Mouse (Mus musculus): Measurements from ENCODE around the gene B3glct. TPM values are rescaled to one million over a fixed set of nuclear protein-coding genes. Genes with fewer than 3 reads are reported as not detected.

Gene B3glct
- polyA plus RNA-seq, 1 experiment from 2014 or later, result 15.9 TPM

- H3K27ac ChIP-seq, result peak overlapping the region; percentile 6; the same call in 1 of the 2 replicates
- no peaks in the 10 kb centered on the region for H3K9me3 ChIP-seq (ENCODE audit: control insufficient read depth, low read length)
- peaks cover 5% of the 10 kb centered on the region; the same call in 1 of the 2 replicates for H3K4me1 ChIP-seq (replicated peaks; ENCODE audit: control insufficient read depth, insufficient read depth, low read length)
- no peak overlapping the region for H3K9ac ChIP-seq
- whole genome bisulfite sequencing, result 61% methylated on average over 8 of the region's 8 CpGs
- no peak overlapping the region for H3K4me2 ChIP-seq (replicated peaks)
- DNase-seq (ENCODE audit: low spot score) (peak; percentile 55), ATAC-seq (ENCODE audit: low FRiP score) (peak; percentile 39)
- H3K36me3 ChIP-seq (replicated peaks; ENCODE audit: control insufficient read depth, insufficient read depth), result no peaks in the 10 kb centered on the region
- H3K4me3 ChIP-seq (replicated peaks; ENCODE audit: low read length), result no peak overlapping the region
- no peaks in the 10 kb centered on the region for H3K27me3 ChIP-seq (ENCODE audit: control insufficient read depth, insufficient read depth, low read length)
Observed at GRCm38 (mm10) chr5:149647367-149648115, 30.5 kb upstream of the B3glct start.

DNA sequence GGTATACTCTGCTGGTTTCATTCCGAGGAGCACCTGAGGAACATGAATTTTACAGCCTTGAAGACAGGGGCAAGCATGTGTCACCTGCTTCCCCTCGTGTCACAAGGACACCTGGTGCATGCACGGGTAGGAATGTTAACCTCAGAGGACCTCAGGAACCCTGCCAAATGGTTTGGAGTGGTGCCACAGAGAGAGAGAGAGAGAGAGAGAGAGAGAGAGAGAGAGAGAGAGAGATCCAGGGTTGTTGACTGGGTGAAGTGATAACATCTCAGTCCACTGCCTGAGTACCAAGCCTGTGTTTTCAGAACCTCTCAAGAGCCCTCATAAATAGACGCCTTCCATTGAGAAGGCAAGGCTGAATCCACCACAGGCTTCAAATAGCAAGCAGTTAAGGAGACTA, 29.8 kb upstream of the B3glct start:
- peaks cover 5% of the 10 kb centered on the region; the same call in 1 of the 2 replicates for H3K4me1 ChIP-seq (replicated peaks; ENCODE audit: control insufficient read depth, insufficient read depth, low read length)
- no peaks in the 10 kb centered on the region for H3K27me3 ChIP-seq (ENCODE audit: control insufficient read depth, insufficient read depth, low read length)
- no peak overlapping the region for H3K4me2 ChIP-seq (replicated peaks)
- no peak overlapping the region for H3K4me3 ChIP-seq (replicated peaks; ENCODE audit: low read length)
- ATAC-seq (ENCODE audit: low FRiP score) (no peak), DNase-seq (ENCODE audit: low spot score) (no peak)
- H3K9me3 ChIP-seq (ENCODE audit: control insufficient read depth, low read length), result no peaks in the 10 kb centered on the region
- no peak overlapping the region for H3K9ac ChIP-seq
- H3K27ac ChIP-seq, result peak overlapping the region; percentile 6; the same call in 1 of the 2 replicates
- H3K36me3 ChIP-seq (replicated peaks; ENCODE audit: control insufficient read depth, insufficient read depth), result no peaks in the 10 kb centered on the region
- 66% methylated on average over 4 of the region's 4 CpGs for WGBS

- no peaks in the 10 kb centered on the region for H3K27me3 ChIP-seq (ENCODE audit: control insufficient read depth, insufficient read depth, low read length)
- H3K4me1 ChIP-seq (replicated peaks; ENCODE audit: control insufficient read depth, insufficient read depth, low read length), result peaks cover 5% of the 10 kb centered on the region; the same call in 1 of the 2 replicates
- WGBS, result 81% methylated on average over 6 of the region's 6 CpGs
- H3K27ac ChIP-seq, result no peak overlapping the region
- H3K36me3 ChIP-seq (replicated peaks; ENCODE audit: control insufficient read depth, insufficient read depth), result no peaks in the 10 kb centered on the region
- no peak overlapping the region for H3K4me2 ChIP-seq (replicated peaks)
- no peaks in the 10 kb centered on the region for H3K9me3 ChIP-seq (ENCODE audit: control insufficient read depth, low read length)
- DNase-seq (ENCODE audit: low spot score), result no peak
- H3K9ac ChIP-seq, result no peak overlapping the region
- no peak for ATAC-seq (ENCODE audit: low FRiP score)
- H3K4me3 ChIP-seq (replicated peaks; ENCODE audit: low read length), result no peak overlapping the region
Observed at GRCm38 (mm10) chr5:149648895-149649406, 29.1 kb upstream of the B3glct start.

DNA sequence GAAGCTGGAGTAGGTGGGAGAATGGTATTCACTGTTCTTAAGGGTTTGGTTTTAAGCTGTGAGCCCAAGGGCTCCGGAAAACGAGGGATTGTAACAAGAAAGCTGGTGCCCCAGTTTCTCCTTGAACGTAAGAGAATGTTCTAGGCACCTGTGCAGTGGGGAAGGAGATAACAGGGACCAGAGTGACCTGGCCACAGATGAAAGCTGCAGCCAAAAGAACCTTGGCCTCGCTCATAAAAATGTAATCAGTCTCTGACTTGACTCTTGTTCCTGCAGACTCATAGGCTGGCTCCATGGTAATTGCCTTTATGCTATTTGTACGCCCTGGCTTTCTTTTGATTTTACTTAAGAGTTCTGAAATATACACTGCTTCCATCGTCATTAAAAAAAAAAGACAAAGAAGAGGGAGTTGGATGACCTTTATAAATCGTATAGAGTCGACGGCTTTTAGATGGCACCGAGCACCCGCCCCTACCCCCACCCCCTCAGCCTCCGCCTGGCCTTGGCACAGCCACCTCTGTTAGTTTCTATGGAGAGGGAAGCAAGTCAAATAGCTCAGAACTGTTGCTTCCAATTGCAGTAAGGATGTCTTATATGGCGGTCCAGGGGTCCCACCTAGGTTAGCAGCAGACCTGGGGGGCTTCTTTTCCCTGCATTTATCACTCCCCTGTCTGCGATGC, 28.4 kb upstream of the B3glct start:
- WGBS, result 78% methylated on average over 14 of the region's 14 CpGs
- H3K9ac ChIP-seq, result no peak overlapping the region
- DNase-seq (ENCODE audit: low spot score) (no peak), ATAC-seq (ENCODE audit: low FRiP score) (no peak)
- H3K4me2 ChIP-seq (replicated peaks), result no peak overlapping the region
- H3K27me3 ChIP-seq (ENCODE audit: control insufficient read depth, insufficient read depth, low read length), result no peaks in the 10 kb centered on the region
- H3K4me3 ChIP-seq (replicated peaks; ENCODE audit: low read length), result no peak overlapping the region
- no peaks in the 10 kb centered on the region for H3K9me3 ChIP-seq (ENCODE audit: control insufficient read depth, low read length)
- peaks cover 5% of the 10 kb centered on the region; the same call in 1 of the 2 replicates for H3K4me1 ChIP-seq (replicated peaks; ENCODE audit: control insufficient read depth, insufficient read depth, low read length)
- no peaks in the 10 kb centered on the region for H3K36me3 ChIP-seq (replicated peaks; ENCODE audit: control insufficient read depth, insufficient read depth)
- H3K27ac ChIP-seq, result no peak overlapping the region

DNA sequence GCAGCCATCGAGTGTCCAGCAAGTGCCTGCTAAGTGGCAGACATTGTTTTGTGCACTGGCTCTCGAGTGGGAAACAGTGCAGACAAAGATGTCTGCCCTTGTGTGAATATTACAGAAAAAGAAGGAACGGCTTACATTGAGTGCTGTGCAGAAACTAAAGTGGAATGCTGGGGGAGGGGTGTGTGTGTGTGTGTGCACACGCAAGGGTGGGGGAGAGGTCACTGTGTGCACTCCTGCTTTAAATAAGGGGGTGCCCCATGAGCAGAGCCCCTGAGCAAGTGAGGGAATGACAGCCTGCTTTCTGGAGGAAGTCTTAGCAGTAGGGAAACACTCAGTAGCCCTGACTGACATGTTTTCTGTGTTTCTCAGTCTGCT, 27.9 kb upstream of the B3glct start:
- no peak overlapping the region for H3K9ac ChIP-seq
- ATAC-seq (ENCODE audit: low FRiP score) (no peak; the same call in 1 of the 2 replicates), DNase-seq (ENCODE audit: low spot score) (no peak)
- H3K9me3 ChIP-seq (ENCODE audit: control insufficient read depth, low read length), result no peaks in the 10 kb centered on the region
- H3K36me3 ChIP-seq (replicated peaks; ENCODE audit: control insufficient read depth, insufficient read depth), result no peaks in the 10 kb centered on the region
- no peak overlapping the region for H3K4me2 ChIP-seq (replicated peaks)
- WGBS, result 66% methylated on average over 4 of the region's 4 CpGs
- no peaks in the 10 kb centered on the region for H3K27me3 ChIP-seq (ENCODE audit: control insufficient read depth, insufficient read depth, low read length)
- H3K4me3 ChIP-seq (replicated peaks; ENCODE audit: low read length), result no peak overlapping the region
- H3K4me1 ChIP-seq (replicated peaks; ENCODE audit: control insufficient read depth, insufficient read depth, low read length), result peaks cover 5% of the 10 kb centered on the region; the same call in 1 of the 2 replicates
- no peak overlapping the region for H3K27ac ChIP-seq

- Histone ChIP-seq H3K4me1 (replicated peaks; ENCODE audit: control insufficient read depth, insufficient read depth, low read length) (0 out of 2 replicates have a peak, but pooled peaks cover 2% of the 10 kb centered on the region), H3K4me3 (replicated peaks; ENCODE audit: low read length) (no peak overlapping the region), H3K36me3 (replicated peaks; ENCODE audit: control insufficient read depth, insufficient read depth) (no peaks in the 10 kb centered on the region), H3K9ac (no peak overlapping the region), H3K4me2 (replicated peaks) (no peak overlapping the region), H3K9me3 (ENCODE audit: control insufficient read depth, low read length) (no peaks in the 10 kb centered on the region), H3K27ac (no peak overlapping the region), H3K27me3 (ENCODE audit: control insufficient read depth, insufficient read depth, low read length) (no peaks in the 10 kb centered on the region)
- no peak for DNase-seq (ENCODE audit: low spot score)
- ATAC-seq (ENCODE audit: low FRiP score), result no peak
- 85% methylated on average over 9 of the region's 9 CpGs for WGBS
Observed at GRCm38 (mm10) chr5:149655636-149656035, 22.4 kb upstream of the B3glct start.

- H3K4me2 ChIP-seq (replicated peaks), result no peak overlapping the region
- 0 out of 2 replicates have a peak, but pooled peaks cover 2% of the 10 kb centered on the region for H3K4me1 ChIP-seq (replicated peaks; ENCODE audit: control insufficient read depth, insufficient read depth, low read length)
- no peak overlapping the region for H3K27ac ChIP-seq
- no peak overlapping the region for H3K4me3 ChIP-seq (replicated peaks; ENCODE audit: low read length)
- H3K9me3 ChIP-seq (ENCODE audit: control insufficient read depth, low read length), result no peaks in the 10 kb centered on the region
- WGBS, result 62% methylated on average over 3 of the region's 3 CpGs
- H3K9ac ChIP-seq, result no peak overlapping the region
- ATAC-seq (ENCODE audit: low FRiP score) (no peak), DNase-seq (ENCODE audit: low spot score) (no peak)
- no peaks in the 10 kb centered on the region for H3K27me3 ChIP-seq (ENCODE audit: control insufficient read depth, insufficient read depth, low read length)
- H3K36me3 ChIP-seq (replicated peaks; ENCODE audit: control insufficient read depth, insufficient read depth), result no peaks in the 10 kb centered on the region
Observed at GRCm38 (mm10) chr5:149658022-149658421, 20.0 kb upstream of the B3glct start.

- 62% methylated on average over 9 of the region's 9 CpGs for WGBS
- no peak overlapping the region for H3K4me3 ChIP-seq (replicated peaks; ENCODE audit: low read length)
- DNase-seq (ENCODE audit: low spot score) (no peak), ATAC-seq (ENCODE audit: low FRiP score) (no peak)
- no peak overlapping the region for H3K4me2 ChIP-seq (replicated peaks)
- no peak overlapping the region for H3K27ac ChIP-seq
- H3K36me3 ChIP-seq (replicated peaks; ENCODE audit: control insufficient read depth, insufficient read depth), result no peaks in the 10 kb centered on the region
- 0 out of 2 replicates have a peak, but pooled peaks cover 2% of the 10 kb centered on the region for H3K4me1 ChIP-seq (replicated peaks; ENCODE audit: control insufficient read depth, insufficient read depth, low read length)
- no peaks in the 10 kb centered on the region for H3K27me3 ChIP-seq (ENCODE audit: control insufficient read depth, insufficient read depth, low read length)
- no peaks in the 10 kb centered on the region for H3K9me3 ChIP-seq (ENCODE audit: control insufficient read depth, low read length)
- no peak overlapping the region for H3K9ac ChIP-seq
Observed at GRCm38 (mm10) chr5:149658741-149659413, 19.2 kb upstream of the B3glct start.

GRCm38 (mm10) chr5:149659414-149659780, 18.6 kb upstream of the B3glct start:
- Histone ChIP-seq H3K36me3 (replicated peaks; ENCODE audit: control insufficient read depth, insufficient read depth) (no peaks in the 10 kb centered on the region), H3K4me2 (replicated peaks) (no peak overlapping the region), H3K27ac (no peak overlapping the region), H3K4me1 (replicated peaks; ENCODE audit: control insufficient read depth, insufficient read depth, low read length) (0 out of 2 replicates have a peak, but pooled peaks cover 2% of the 10 kb centered on the region), H3K4me3 (replicated peaks; ENCODE audit: low read length) (no peak overlapping the region), H3K27me3 (ENCODE audit: control insufficient read depth, insufficient read depth, low read length) (no peaks in the 10 kb centered on the region), H3K9me3 (ENCODE audit: control insufficient read depth, low read length) (no peaks in the 10 kb centered on the region), H3K9ac (no peak overlapping the region)
- DNase-seq (ENCODE audit: low spot score) (no peak), ATAC-seq (ENCODE audit: low FRiP score) (no peak)
- WGBS, result 50% methylated on average over 9 of the region's 9 CpGs

Measured in hindbrain, embryonic 14.5 days (tissue).